Comparison of ENCODE assay signal across 21 mouse cellular contexts in genomic region chr10:77022301-77023130, GRCm38 (mm10). TPM values are rescaled to one million over a fixed set of nuclear protein-coding genes. Genes with fewer than 3 reads are reported as not detected.
DNase-seq lines count a peak whose midpoint lies in the region; ATAC-seq and TF ChIP-seq lines count a peak whose summit lies in the region.
"Had no signal": no experiment of that assay in that cellular context is flagged by ENCODE, and none has a peak within 500 bp of the region (broad histone marks: within the 10 kb centered on the region; RNA-seq: fewer than 3 reads in every experiment).

No protein-coding gene starts in this region.

- no peak for TF ChIP-seq CTCF in liver, adult 2 months (IDR thresholded peaks at IDR 0.05; ENCODE audit: low read depth, low read length)
- TF ChIP-seq CTCF in kidney, postnatal 0 days (IDR thresholded peaks at IDR 0.05; ENCODE audit: low read depth): no peak
- TF ChIP-seq CTCF in small intestine, adult 2 months (IDR thresholded peaks at IDR 0.05; ENCODE audit: extremely low read depth, insufficient read length, insufficient replicate concordance, low read depth, low read length): no peak

- ATAC-seq in liver, embryonic 11.5 days (replicated peaks; ENCODE audit: low FRiP score): no peak
- peak; percentile 72 for ATAC-seq in kidney, postnatal 0 days (replicated peaks; ENCODE audit: low FRiP score, low read depth)
- ATAC-seq in CD4-positive, CD25-positive, alpha-beta regulatory T cell, adult 4 months: no peak

- no peaks in the 10 kb centered on the region for H3K79me2 ChIP-seq in liver, adult 2 months (ENCODE audit: control insufficient read depth, insufficient read depth, low read length)

- 18% methylated on average over 13 of the region's 13 CpGs for WGBS in liver, adult 2 months
- 76% methylated on average over 13 of the region's 13 CpGs for WGBS in liver, embryonic 11.5 days
- WGBS in kidney, postnatal 0 days: 59% methylated on average over 13 of the region's 13 CpGs
- WGBS in small intestine, adult 2 months: 19% methylated on average over 13 of the region's 13 CpGs

- no peak for TF ChIP-seq POLR2A in liver, adult 2 months (IDR thresholded peaks at IDR 0.05; ENCODE audit: extremely low read depth, insufficient read depth, low read length)
- no peak for TF ChIP-seq POLR2A in small intestine, adult 2 months (IDR thresholded peaks at IDR 0.05; ENCODE audit: low read depth, low read length)

- intact Hi-C loops in left cerebral cortex, postnatal 14 days (cut with DNase I): no loop called here

- H3K9me3 ChIP-seq in liver, embryonic 11.5 days (ENCODE audit: control insufficient read depth, low read length): no peaks in the 10 kb centered on the region
- H3K9me3 ChIP-seq in kidney, postnatal 0 days (replicated peaks; ENCODE audit: low read length): no peaks in the 10 kb centered on the region
- H3K9me3 ChIP-seq: embryonic facial prominence, embryonic 15.5 days; forebrain, embryonic 10.5 days; G1E; heart, embryonic 13.5 days; midbrain, embryonic 12.5 days had no signal

- peak; percentile 95 for DNase-seq in liver, adult 2 months (ENCODE audit: extremely low read depth, low read depth, low spot score)
- no peak for DNase-seq in liver, embryonic 11.5 days (ENCODE audit: low spot score)
- DNase-seq in induced T-regulatory cell, adult 2 months (ENCODE audit: low read depth): peak; percentile 15
- peak; percentile 27 for DNase-seq in kidney, postnatal 0 days (ENCODE audit: low spot score)
- DNase-seq in ovary, postnatal 36 days (ENCODE audit: low spot score): no peak
- no peak for DNase-seq in left cerebral cortex, postnatal 14 days (ENCODE audit: low spot score in 2 of 2)
- DNase-seq: cerebellum, postnatal 14 days; embryo, embryonic 11 days; gastrocnemius, adult 2 months; heart, adult 11 months; layer of hippocampus, adult 9-11 months; lung, adult 2 months; lung, postnatal 36 days; thymus, postnatal 36 days had no signal

- peaks cover 15% of the 10 kb centered on the region for H3K4me1 ChIP-seq in liver, adult 2 months (ENCODE audit: control insufficient read depth, insufficient read depth, low read length)
- H3K4me1 ChIP-seq in liver, embryonic 11.5 days (replicated peaks; ENCODE audit: control insufficient read depth, insufficient read depth, low read length): 0 out of 2 replicates have a peak, but pooled peaks cover 3% of the 10 kb centered on the region
- H3K4me1 ChIP-seq in kidney, postnatal 0 days (replicated peaks; ENCODE audit: insufficient read depth, low read length): no peaks in the 10 kb centered on the region; the same call in 1 of the 2 replicates
- peaks cover 26% of the 10 kb centered on the region for H3K4me1 ChIP-seq in small intestine, adult 2 months (ENCODE audit: control insufficient read depth, insufficient read depth, insufficient read length, low read length)
- H3K4me1 ChIP-seq: embryonic facial prominence, embryonic 15.5 days; heart, embryonic 13.5 days had no signal

- H3K36me3 ChIP-seq in liver, adult 2 months (ENCODE audit: control insufficient read depth, insufficient read depth, low read length): no peaks in the 10 kb centered on the region
- H3K36me3 ChIP-seq in liver, embryonic 11.5 days (ENCODE audit: control insufficient read depth, insufficient read depth, low read length): no peaks in the 10 kb centered on the region
- no peaks in the 10 kb centered on the region for H3K36me3 ChIP-seq in kidney, postnatal 0 days (ENCODE audit: insufficient read depth, low read length)
- H3K36me3 ChIP-seq in small intestine, adult 2 months (ENCODE audit: control insufficient read depth, insufficient read depth, low read length): no peaks in the 10 kb centered on the region
- H3K36me3 ChIP-seq: embryonic facial prominence, embryonic 15.5 days; forebrain, embryonic 10.5 days; G1E; heart, embryonic 13.5 days; midbrain, embryonic 12.5 days had no signal

- no peak overlapping the region for H3K4me3 ChIP-seq in liver, adult 2 months (ENCODE audit: insufficient read depth, low read depth, low read length)
- no peak overlapping the region for H3K4me3 ChIP-seq in liver, embryonic 11.5 days (ENCODE audit: low read depth, low read length)
- no peak overlapping the region for H3K4me3 ChIP-seq in kidney, postnatal 0 days (replicated peaks; ENCODE audit: low read depth, low read length)
- H3K4me3 ChIP-seq in small intestine, adult 2 months (ENCODE audit: low read depth, low read length): no peak overlapping the region
- H3K4me3 ChIP-seq: embryonic facial prominence, embryonic 15.5 days; heart, embryonic 13.5 days; midbrain, embryonic 12.5 days had no signal

- no peaks in the 10 kb centered on the region for H3K27me3 ChIP-seq in liver, adult 2 months (ENCODE audit: control insufficient read depth, insufficient read depth, low read length)
- H3K27me3 ChIP-seq in liver, embryonic 11.5 days (replicated peaks; ENCODE audit: control insufficient read depth, insufficient read depth, low read length): no peaks in the 10 kb centered on the region
- no peaks in the 10 kb centered on the region for H3K27me3 ChIP-seq in kidney, postnatal 0 days (ENCODE audit: insufficient read depth, low read length)
- no peaks in the 10 kb centered on the region; the same call in 1 of the 2 replicates for H3K27me3 ChIP-seq in small intestine, adult 2 months (ENCODE audit: control insufficient read depth, insufficient read depth, low read length)
- H3K27me3 ChIP-seq: embryonic facial prominence, embryonic 15.5 days; midbrain, embryonic 12.5 days had no signal

- no peak overlapping the region for H3K9ac ChIP-seq in liver, adult 2 months (ENCODE audit: low read depth, low read length)
- H3K9ac ChIP-seq in liver, embryonic 11.5 days (ENCODE audit: low read depth, low read length): no peak overlapping the region
- no peak overlapping the region for H3K9ac ChIP-seq in kidney, postnatal 0 days (ENCODE audit: low read depth, low read length)
- H3K9ac ChIP-seq: embryonic facial prominence, embryonic 15.5 days; heart, embryonic 13.5 days had no signal

- no peak overlapping the region for H3K4me2 ChIP-seq in liver, embryonic 11.5 days
- no peak overlapping the region for H3K4me2 ChIP-seq in kidney, postnatal 0 days (ENCODE audit: low read length)

- peak overlapping the region; percentile 78 for H3K27ac ChIP-seq in liver, adult 2 months (replicated peaks; ENCODE audit: insufficient read depth, low read depth, low read length)
- no peak overlapping the region for H3K27ac ChIP-seq in liver, embryonic 11.5 days (ENCODE audit: low read depth, low read length)
- H3K27ac ChIP-seq in kidney, postnatal 0 days: peak overlapping the region; percentile 70; the same call in 1 of the 2 replicates
- H3K27ac ChIP-seq in small intestine, adult 2 months (ENCODE audit: insufficient read depth, low read depth, low read length): peak overlapping the region; percentile 92
- H3K27ac ChIP-seq: embryonic facial prominence, embryonic 15.5 days; forebrain, embryonic 10.5 days; gastrocnemius, adult 2 months; heart, embryonic 13.5 days; midbrain, embryonic 12.5 days had no signal

RNA-seq across cellular contexts. Expression of gene Slc19a1, which starts 9.5 kb away (rescaled TPM):
- total RNA-seq in liver, adult 2 months (2014; rRNA removed): 2.9 and 5.2 TPM in 2 replicates
- 14.8 and 15.9 TPM in 2 replicates for polyA plus RNA-seq in liver, adult 2 months (2012; rRNA removed)
- 57.1 and 63.5 TPM in 2 replicates for polyA plus RNA-seq in liver, embryonic 11.5 days (2014; fragmentation: Nextera tagmentation; extraction: Ambion mirVana)
- polyA plus RNA-seq in kidney, postnatal 0 days (2015; fragmentation: Nextera tagmentation; extraction: Ambion mirVana): 48.0 and 51.5 TPM in 2 replicates
- polyA plus RNA-seq in small intestine, adult 2 months (2012; rRNA removed): 44.6 and 131 TPM in 2 replicates
- polyA plus RNA-seq in CD4-positive, CD25-positive, alpha-beta regulatory T cell, adult 4 months (2017; shearing (Covaris generic)): 10 to 100 TPM; 32.3 to 61.7 TPM
- total RNA-seq in left cerebral cortex, postnatal 14 days (2021): 10 to 100 TPM; 27.9 to 28.4 TPM

Comparison
In these comparisons a context has a peak if more than half of its experiments do, and no peak if none do; other contexts are left out.
1. DNase-seq: peak in liver, adult 2 months (single experiment), induced T-regulatory cell, adult 2 months (single experiment) and kidney, postnatal 0 days (single experiment); none in liver, embryonic 11.5 days (single experiment), ovary, postnatal 36 days (single experiment) and left cerebral cortex, postnatal 14 days (0 of 2).